Mouse (Mus musculus): ENCODE results near the gene Tctex1d4.

DNA sequence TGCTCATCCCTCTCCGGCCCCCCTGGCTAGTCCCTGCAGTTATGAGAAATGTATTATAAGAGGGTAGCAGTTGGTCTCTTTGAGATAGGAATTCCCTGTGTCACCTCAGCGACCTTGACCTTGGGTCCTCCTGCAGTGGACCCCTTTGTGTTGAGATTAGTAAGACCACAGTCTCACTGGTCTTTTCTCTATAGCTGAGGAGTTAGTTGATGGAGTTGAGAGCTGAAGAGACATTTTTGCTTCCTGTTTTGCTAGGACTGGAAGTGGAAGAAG, 27.9 kb upstream of the Tctex1d4 start:
- TF ChIP-seq CHD2 (IDR thresholded peaks at IDR 0.05; ENCODE audit: low read depth, low read length) (no peak), ZNF384 (IDR thresholded peaks at IDR 0.05; ENCODE audit: low read depth, low read length) (no peak)

All from ES-E14 (cell line).